Mouse (Mus musculus) CD4-positive naive resting alpha-beta T cell, adult 76 days (primary cell): ENCODE results near the gene Daw1. TPM values are rescaled to one million over a fixed set of nuclear protein-coding genes. Genes with fewer than 3 reads are reported as not detected.

Source experiments
- total RNA-seq: library from RNA; stranded (reverse); gene quantifications from one replicate; pipeline ENCODE4 v1.2.4, GENCODE M21; 2023

Gene Daw1
- not detected for total RNA-seq

DNA sequence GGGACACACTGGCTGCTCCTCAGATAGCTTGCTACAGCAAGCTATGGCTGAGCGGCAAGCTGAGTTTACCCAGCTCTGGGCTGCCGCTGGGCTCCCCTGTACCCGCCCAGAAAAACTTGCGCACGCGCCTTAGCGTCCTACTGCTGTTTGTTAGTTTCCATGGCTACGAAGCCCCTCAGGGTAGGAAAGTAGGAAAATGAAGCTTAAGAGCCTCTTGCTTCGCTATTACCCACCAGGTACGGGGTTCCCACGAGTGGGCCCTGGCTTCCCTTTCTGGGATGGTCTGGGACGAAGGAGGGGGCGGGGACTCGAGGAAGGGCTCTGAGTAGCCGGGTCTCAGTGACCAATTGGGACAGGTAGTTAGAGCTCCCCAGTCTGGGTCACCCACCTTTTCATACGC is at the start of gene Daw1:
Gene Daw1 (plus strand): TSS at position 150 of the 400 bp plus-strand sequence.

DNA sequence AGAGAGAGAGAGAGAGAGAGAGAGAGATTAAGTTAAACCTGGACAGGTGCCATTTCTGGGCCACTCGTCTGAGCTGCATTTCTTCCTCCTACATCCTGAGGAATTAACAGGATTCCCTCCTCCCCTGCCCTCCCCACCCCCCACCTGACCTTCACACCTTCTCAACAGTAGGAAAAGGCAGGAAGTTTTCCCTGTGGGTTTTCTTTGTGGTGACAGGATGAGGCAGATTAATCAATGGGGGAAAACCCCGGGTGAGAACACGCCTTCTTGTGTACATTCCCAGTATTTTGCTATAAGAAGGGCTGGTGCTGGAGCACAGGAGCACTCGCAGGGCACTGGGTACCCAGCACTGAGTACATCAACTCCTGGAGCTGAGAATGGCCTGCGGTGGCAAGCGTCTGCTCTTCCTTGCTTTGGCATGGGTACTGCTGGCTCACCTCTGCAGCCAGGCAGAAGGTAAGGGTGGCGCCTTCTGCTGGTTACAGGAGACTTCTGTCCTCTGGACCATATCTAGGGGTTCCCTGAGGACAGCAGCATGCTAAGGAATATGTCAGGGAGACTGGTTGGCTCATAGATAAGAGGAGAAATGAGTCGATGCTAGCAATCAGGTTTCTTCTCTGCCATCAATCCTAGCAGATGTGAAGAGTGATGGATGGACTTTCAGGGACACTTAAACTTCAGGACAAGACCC is 43.0 kb upstream of the Daw1 start, which contains the start of gene Ccl20:
Gene Ccl20 (plus strand): TSS at position 320 of the 691 bp plus-strand sequence.

Other genes starting within 250 kb of the Daw1 start
- 3.5 TPM for gene A030005L19Rik, start 246.4 kb upstream of the Daw1 start, total RNA-seq
- not detected for gene A030014E15Rik, start 234.8 kb upstream of the Daw1 start, total RNA-seq
- not detected for gene Gm6217, start 228.4 kb upstream of the Daw1 start, total RNA-seq
- gene A030003K21Rik, start 216.4 kb upstream of the Daw1 start, total RNA-seq: not detected
- not detected for gene Gm7544, start 203.7 kb upstream of the Daw1 start, total RNA-seq
- not detected for gene Gm47955, start 199.5 kb upstream of the Daw1 start, total RNA-seq
- gene Gm47959, start 159.2 kb upstream of the Daw1 start, total RNA-seq: not detected
- not detected for gene Slc19a3, start 121.3 kb upstream of the Daw1 start, total RNA-seq
- gene Krtap28-10, start 117.3 kb upstream of the Daw1 start, total RNA-seq: not detected
- gene Gm47969, start 114.8 kb upstream of the Daw1 start, total RNA-seq: not detected
- not detected for gene A030005K14Rik, start 100.4 kb upstream of the Daw1 start, total RNA-seq
- not detected for gene Krtap28-13, start 98.8 kb upstream of the Daw1 start, total RNA-seq
- not detected for gene Ccl20, start 43.0 kb upstream of the Daw1 start, total RNA-seq
- gene Sphkap, start 248.4 kb downstream of the Daw1 start, total RNA-seq: not detected